Mouse (Mus musculus) lung, adult 2 months (tissue): ENCODE measurements around the gene Nefh. TPM values are rescaled to one million over a fixed set of nuclear protein-coding genes. Genes with fewer than 3 reads are reported as not detected.

Experiments
- DNase-seq: peaks from one replicate; pipeline ENCODE4 v3.0.0; 2022
- H3K4me1 ChIP-seq: fragments of 200-500 bp; 2 replicates; pipeline ENCODE4 v1.6.1; 2011; ENCODE audit warnings: low read length; ENCODE audit not compliant: control insufficient read depth, insufficient read depth
- H3K4me3 ChIP-seq: fragments of 200-500 bp; replicated peaks from 2 replicates; pipeline ENCODE3; 2011; ENCODE audit warnings: low read depth, mild to moderate bottlenecking, control low read depth, low read length; ENCODE audit errors: extremely low read depth
- CTCF ChIP-seq: fragments of 200-500 bp; IDR thresholded peaks from 2 replicates; pipeline ENCODE4 v1.5.1; 2011; ENCODE audit warnings: mild to moderate bottlenecking, low read length, control low read depth; ENCODE audit not compliant: insufficient read depth
- POLR2A ChIP-seq: fragments of 200-500 bp; IDR thresholded peaks from 2 replicates; pipeline ENCODE4 v1.6.1; 2011; ENCODE audit warnings: low read depth, mild to moderate bottlenecking, control low read depth, low read length, borderline replicate concordance; ENCODE audit errors: extremely low read depth
- WGBS: fragments of 180-500 bp; shearing (Covaris S2); methylation state at CpG from one replicate; pipeline ENCODE4 v1.1.7; 2018; 5-methylcytosine and 5-hydroxymethylcytosine counted together
- polyA plus RNA-seq: library from polyadenylated mRNA; depleted of rRNA; stranded (reverse); fragments of >200 nt; gene quantifications from 2 replicates; pipeline ENCODE4 v1.2.3, GENCODE M21; 2012

The Nefh gene
- polyA plus RNA-seq, 1 experiment = 0.07 TPM

DNA sequence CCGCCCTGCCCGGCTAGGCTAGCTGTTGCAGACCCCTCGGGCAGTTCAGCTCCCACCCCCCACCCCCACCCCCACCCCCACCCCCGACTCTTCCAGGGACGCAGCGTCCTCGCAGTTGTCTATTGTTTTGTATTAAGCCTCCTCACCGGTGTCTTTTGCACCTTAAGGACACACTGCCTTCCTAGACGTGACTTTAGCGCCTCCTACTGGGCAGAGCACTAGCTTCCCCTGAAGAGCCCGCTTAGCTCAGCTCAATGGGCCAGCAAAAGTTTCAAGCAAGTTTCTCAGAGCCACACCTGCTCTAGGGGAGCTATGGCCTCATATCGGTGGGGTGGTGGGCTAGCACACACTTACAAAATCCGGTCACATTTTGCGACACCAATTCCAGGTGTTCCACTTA is 27.8 kb upstream of the Nefh start:
- peak; percentile 68 for DNase-seq
- 9% methylated on average over 14 of the region's 14 CpGs for WGBS
- TF ChIP-seq CTCF (peak; percentile 90), POLR2A (no peak)

DNA sequence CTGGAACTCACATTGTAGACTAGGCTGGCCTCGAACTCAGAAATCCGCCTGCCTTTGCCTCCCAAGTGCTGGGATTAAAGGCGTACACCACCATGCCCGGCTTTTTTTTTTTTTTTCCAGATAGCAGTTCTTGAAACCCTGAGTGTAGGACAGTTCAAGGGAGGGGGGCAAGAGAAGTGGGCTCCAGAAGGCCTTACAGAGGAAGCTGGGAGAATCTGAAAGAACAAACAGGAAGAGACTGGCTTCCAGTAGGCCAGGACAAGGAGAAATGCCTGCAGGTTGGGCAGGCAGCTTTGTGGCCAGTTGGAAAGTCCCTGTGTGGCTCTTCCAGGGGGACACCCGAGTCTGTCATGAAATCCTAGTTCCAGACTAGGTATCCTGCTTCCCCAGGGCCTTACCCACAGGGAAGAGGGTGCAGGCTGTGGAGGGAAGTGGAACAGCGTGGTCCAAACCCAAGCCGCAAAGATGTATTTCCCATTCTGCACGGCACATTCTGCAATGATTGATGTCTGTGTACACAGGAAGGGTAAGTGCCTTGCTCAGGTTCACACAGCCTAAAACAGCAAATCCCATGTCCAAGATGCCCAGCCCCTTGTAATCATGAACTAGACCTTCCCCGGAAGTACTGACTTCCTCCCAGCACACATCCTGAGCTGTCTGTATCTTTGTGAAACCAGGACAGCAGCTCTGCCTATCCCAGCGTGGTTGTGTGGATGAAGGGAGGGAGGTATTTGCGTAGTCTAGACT is 26.7 kb upstream of the Nefh start:
- peak; percentile 20 for DNase-seq
- 32% methylated on average over 11 of the region's 11 CpGs for WGBS
- TF ChIP-seq POLR2A (no peak), CTCF (no peak)
- Histone ChIP-seq H3K4me1 (peaks cover 14% of the 10 kb centered on the region), H3K4me3 (no peak overlapping the region)

More for the DNA sequence above, 27.8 kb upstream of the Nefh start:
- Histone ChIP-seq H3K4me3 (no peak overlapping the region), H3K4me1 (peaks cover 14% of the 10 kb centered on the region)

DNA sequence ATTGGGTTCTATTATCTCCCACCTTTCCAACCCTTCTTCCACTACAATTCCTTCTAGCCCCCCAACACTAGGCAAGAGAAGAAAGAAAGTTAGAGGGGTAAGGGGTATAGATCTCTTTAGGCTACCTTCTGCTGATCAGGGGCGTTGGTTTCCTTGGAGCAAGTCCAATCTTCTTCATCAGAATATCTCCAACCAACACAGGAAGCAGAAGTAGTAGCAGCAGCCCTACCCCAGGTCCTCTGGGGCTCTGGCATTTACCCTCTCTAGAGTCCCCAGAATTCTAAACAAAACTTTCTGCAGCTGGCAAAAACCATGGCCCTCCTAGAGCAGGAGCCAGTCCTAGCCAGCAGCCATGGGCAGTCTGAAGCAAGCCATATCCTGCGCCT is 26.0 kb upstream of the Nefh start:
- H3K4me3 ChIP-seq = no peak overlapping the region
- H3K4me1 ChIP-seq = peaks cover 14% of the 10 kb centered on the region
- no peak for DNase-seq
- TF ChIP-seq POLR2A = no peak
- TF ChIP-seq CTCF = no peak
- WGBS = 60% methylated on average over 2 of the region's 2 CpGs

DNA sequence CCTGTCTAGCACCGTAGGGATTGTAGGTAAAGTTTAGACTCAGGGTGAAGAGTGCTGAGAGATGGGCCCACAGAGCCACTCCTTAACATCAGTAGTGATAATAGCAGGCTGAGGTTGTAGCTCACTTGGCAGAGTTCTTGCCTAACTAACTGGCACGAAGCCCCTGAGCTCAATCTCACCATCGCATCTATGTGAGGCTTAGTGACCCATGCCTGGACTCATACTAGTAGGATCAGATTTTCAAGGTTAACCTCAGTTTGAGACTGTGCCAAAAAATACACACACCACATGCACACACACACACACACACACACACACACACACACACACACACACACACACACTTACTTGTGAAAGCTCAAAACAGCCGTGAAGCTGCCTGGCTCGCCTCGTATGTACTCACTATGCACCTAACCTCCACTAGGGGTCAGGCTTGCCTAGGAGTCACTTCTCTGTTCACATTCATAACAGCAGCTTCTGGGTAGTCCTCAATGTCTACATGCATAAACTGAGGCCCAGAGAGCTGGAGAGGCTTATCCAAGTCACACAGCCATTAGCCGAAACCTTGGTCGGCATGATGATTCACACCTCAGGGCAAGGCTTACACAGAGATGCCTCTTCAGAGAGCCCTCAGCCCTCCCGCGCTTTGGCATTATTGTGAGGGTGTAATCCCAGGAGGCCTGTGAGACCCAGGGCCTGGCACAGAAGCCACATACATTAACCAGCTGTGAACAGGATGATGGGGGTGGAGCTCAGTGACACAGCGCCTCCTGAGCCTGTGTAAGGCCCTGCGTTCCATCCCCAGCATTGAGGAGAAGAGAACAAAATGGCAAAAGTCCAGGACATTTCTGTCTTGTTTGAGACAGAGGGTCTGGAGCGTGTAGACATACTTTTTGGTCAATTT is 25.4 kb upstream of the Nefh start:
- TF ChIP-seq POLR2A = no peak
- peak; percentile 85 for TF ChIP-seq CTCF
- peaks cover 14% of the 10 kb centered on the region for H3K4me1 ChIP-seq
- WGBS = 45% methylated on average over 13 of the region's 13 CpGs
- peak; percentile 39 for DNase-seq
- H3K4me3 ChIP-seq = no peak overlapping the region

DNA sequence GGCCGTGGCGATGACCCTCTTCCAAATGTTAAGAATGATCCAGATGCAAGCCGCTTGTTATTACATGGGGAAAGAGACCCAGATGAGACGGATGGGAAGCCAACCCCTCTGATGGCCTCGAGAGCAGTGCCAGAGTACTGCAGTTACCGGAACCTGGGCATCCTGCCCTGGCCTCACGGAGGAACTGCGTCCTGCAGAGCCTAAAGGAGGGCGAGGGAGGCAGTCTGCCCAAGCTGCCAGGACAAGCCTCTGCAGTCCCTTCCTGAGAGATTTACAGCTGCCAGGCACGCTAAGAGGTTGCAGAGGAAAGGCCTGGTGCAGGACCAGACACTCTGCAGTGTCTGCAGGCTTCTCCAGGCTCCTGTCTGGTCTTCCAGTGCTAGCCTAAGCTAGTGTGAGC is 20.5 kb upstream of the Nefh start:
- H3K4me1 ChIP-seq = 0 out of 2 replicates have a peak, but pooled peaks cover under 1% of the 10 kb centered on the region
- no peak for TF ChIP-seq CTCF
- no peak for TF ChIP-seq POLR2A
- DNase-seq = no peak
- WGBS = 44% methylated on average over 10 of the region's 10 CpGs
- no peak overlapping the region for H3K4me3 ChIP-seq

DNA sequence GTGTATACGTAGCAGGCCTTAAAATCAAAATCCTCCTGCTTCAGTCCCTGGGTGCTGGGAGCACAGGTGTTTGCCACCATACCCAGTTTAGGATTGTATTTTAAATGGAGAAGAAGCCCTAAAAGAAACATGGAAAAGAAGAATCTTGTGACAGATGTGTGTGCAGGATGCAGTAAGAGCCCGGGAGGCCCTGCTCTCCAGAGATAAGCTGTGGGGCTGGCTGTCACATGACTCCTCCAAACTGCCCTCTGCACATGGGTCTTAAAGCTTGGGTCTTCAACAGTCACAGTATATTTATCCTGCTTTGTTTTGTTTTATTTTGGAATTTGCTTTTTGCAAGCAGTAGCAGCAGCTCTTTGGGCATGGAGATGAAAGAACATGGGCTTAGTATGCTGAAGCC is 19.7 kb upstream of the Nefh start:
- no peaks in the 10 kb centered on the region for H3K4me1 ChIP-seq
- no peak for DNase-seq
- 60% methylated on average over 2 of the region's 2 CpGs for WGBS
- TF ChIP-seq POLR2A (no peak), CTCF (no peak)
- H3K4me3 ChIP-seq = no peak overlapping the region

DNA sequence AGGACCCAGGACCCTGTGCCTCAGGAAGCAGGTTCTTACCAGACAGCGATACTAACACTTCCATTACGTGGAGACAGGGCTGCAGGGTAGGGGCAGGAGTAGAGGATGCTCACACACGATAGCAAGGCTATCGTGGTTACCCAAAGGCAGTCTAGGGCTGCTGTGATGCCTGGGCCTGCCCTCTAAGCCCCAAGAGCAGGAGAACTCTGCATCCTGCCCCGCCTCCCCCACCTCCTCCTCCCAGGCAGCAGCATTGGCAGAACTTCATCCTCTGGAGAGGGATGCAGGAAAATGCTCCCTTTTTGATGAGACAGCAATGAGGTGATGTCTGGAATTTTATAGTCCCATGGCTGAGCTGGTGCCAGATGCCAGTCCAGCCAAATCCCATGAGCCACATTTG is 19.0 kb upstream of the Nefh start:
- no peak for DNase-seq
- H3K4me1 ChIP-seq = no peaks in the 10 kb centered on the region
- WGBS = 74% methylated on average over 5 of the region's 5 CpGs
- TF ChIP-seq CTCF (no peak), POLR2A (no peak)
- no peak overlapping the region for H3K4me3 ChIP-seq

DNA sequence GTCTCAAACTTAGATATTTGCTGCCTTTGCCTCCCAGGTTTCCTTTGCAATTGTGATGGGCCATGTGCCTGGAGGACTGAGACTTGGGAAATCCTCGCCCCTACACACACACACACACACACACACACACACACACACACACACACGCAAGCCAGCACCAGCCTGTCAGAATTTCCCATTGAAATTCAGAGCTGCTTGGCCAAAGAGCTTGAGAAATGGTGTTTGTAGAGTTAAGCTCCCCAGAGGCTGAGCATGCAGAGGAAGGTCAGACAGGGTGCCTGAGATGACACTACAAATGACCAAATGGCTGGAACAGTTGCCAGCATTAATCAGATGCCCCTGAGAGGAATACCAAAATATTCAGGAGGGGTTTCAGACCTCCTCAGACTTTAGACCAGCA is 18.5 kb upstream of the Nefh start:
- H3K4me3 ChIP-seq = no peak overlapping the region
- WGBS = 61% methylated on average over 2 of the region's 2 CpGs
- H3K4me1 ChIP-seq = no peaks in the 10 kb centered on the region
- no peak for DNase-seq
- TF ChIP-seq CTCF (no peak), POLR2A (no peak)

DNA sequence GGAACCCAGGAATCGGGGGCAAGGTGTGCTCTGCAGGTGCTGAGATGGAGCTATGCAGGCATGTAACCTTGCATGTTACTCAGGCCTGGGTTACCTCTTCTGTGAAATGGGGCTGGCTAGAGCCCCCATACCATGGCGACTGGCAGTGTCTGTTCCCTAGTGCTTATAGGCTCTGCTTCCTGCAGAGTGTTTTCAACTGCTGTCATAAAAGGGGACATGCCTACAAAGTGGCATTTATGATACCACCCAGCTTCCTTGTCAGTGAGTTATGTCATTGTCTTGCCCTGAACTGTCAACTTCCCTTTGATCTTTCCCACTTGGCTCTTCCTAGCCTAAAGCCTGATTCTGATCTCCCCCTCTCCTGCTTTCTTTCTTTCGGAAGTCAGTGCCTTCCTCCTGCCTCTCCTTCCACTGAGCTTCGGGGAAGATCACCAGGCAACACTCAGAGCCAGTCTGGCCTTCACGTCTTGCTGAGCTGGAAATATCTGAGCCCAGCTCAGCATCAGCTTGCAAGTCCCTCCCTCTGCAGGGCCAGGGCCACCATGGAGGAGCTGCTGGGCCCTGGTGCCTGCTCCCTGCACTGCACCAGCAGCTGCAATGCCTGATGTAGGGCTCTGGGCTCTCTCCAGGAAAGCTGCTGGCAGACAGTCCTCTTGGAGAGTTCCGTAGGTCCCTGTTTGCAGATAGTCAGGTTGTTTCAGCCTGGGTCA is 15.4 kb upstream of the Nefh start:
- Histone ChIP-seq H3K4me1 (no peaks in the 10 kb centered on the region), H3K4me3 (no peak overlapping the region)
- WGBS = 39% methylated on average over 6 of the region's 6 CpGs
- TF ChIP-seq CTCF = no peak
- no peak for TF ChIP-seq POLR2A
- no peak for DNase-seq

DNA sequence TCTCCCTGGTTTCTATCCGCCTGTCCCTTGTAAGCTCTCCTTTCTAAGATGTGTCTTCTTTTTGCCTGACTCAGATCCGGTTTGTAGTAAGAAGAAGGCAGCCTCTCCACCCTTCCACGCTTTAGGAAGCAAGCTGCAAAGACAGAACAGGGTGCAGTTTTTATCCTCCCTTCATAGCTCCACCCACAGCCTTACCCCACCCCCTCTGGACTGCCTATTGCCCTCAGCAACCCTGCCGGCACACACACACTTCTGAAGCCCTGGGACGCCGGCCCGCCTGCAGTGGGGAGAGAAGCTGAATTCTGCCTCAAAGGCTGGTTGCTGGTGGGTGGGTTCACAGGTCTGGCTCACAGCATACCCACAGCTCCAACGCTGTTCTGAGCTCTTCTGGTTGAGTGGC is 6.1 kb upstream of the Nefh start:
- H3K4me1 ChIP-seq = no peaks in the 10 kb centered on the region
- DNase-seq = no peak
- no peak overlapping the region for H3K4me3 ChIP-seq
- TF ChIP-seq CTCF (no peak), POLR2A (no peak)
- 12% methylated on average over 8 of the region's 8 CpGs for WGBS
